Mouse (Mus musculus) myocyte (in vitro differentiated cells): ENCODE measurements at regions not wholly inside any gene's neighbourhood (a gene's known extent, or its start where the extent isn't known, plus 50 kb on each side); places are given as distances from the start of the nearest gene placed in this dataset.

ENCODE experiments used
- H3K27me3 ChIP-seq: one replicate; pipeline ENCODE4 v1.6.1; 2011; ENCODE audit not compliant: control insufficient read depth, insufficient read depth, insufficient read length
- H3K36me3 ChIP-seq: one replicate; pipeline ENCODE4 v1.6.1; 2011; ENCODE audit not compliant: control insufficient read depth, insufficient read depth
- H3K4me2 ChIP-seq: one replicate; pipeline ENCODE4 v1.6.1; 2011; ENCODE audit warnings: low read depth, control low read depth
- H3K4me3 ChIP-seq: one replicate; pipeline ENCODE4 v1.5.1; 2011; ENCODE audit warnings: mild to moderate bottlenecking, control low read depth, moderate library complexity
- H3K79me2 ChIP-seq: one replicate; pipeline ENCODE4 v1.6.1; 2011; ENCODE audit not compliant: control insufficient read depth, insufficient read depth
- H3ac ChIP-seq: one replicate; pipeline ENCODE4 v1.6.1; 2011; ENCODE audit not compliant: control insufficient read depth, insufficient read length
- CEBPB ChIP-seq: IDR thresholded peaks from 2 replicates; pipeline ENCODE4 v1.6.1; 2011; ENCODE audit warnings: mild to moderate bottlenecking, moderate library complexity; ENCODE audit not compliant: poor library complexity, insufficient read depth, severe bottlenecking
- E2F4 ChIP-seq: IDR thresholded peaks from one replicate; pipeline ENCODE4 v1.6.1; 2011; ENCODE audit warnings: mild to moderate bottlenecking, control low read depth, moderate library complexity; ENCODE audit not compliant: insufficient read depth
- MAX ChIP-seq: IDR thresholded peaks from one replicate; pipeline ENCODE4 v1.6.1; 2011; ENCODE audit warnings: low read depth, mild to moderate bottlenecking, control low read depth
- MYOD1 ChIP-seq, 3 experiments: IDR thresholded peaks; one replicate each; pipeline ENCODE4 v1.6.1; 2011; ENCODE audit warnings: control low read depth in 2 of 3, low read depth in 2 of 3, mild to moderate bottlenecking in 2 of 3, moderate library complexity in 1 of 3; ENCODE audit not compliant: insufficient read length in 2 of 3, control insufficient read depth in 1 of 3
- MYOG ChIP-seq, 3 experiments: IDR thresholded peaks; one replicate each; pipeline ENCODE4 v1.6.1; 2011; ENCODE audit warnings: control low read depth in 2 of 3, low read depth in 2 of 3, mild to moderate bottlenecking in 2 of 3; ENCODE audit not compliant: insufficient read length in 2 of 3, control insufficient read depth in 1 of 3, insufficient read depth in 1 of 3
- POLR2A ChIP-seq: IDR thresholded peaks from one replicate; pipeline ENCODE4 v1.6.1; 2011; ENCODE audit warnings: low read depth, mild to moderate bottlenecking, control low read depth, moderate library complexity; ENCODE audit not compliant: insufficient read length
- POLR2AphosphoS2 ChIP-seq: IDR thresholded peaks from one replicate; pipeline ENCODE4 v1.6.1; 2011; ENCODE audit warnings: low read depth, control low read depth; ENCODE audit not compliant: insufficient read length
- REST ChIP-seq: IDR thresholded peaks from one replicate; pipeline ENCODE4 v1.6.1; 2011; ENCODE audit warnings: mild to moderate bottlenecking, control low read depth, moderate library complexity; ENCODE audit not compliant: insufficient read depth, insufficient read length
- SRF ChIP-seq: IDR thresholded peaks from one replicate; pipeline ENCODE4 v1.6.1; 2011; ENCODE audit warnings: low read depth; ENCODE audit not compliant: control insufficient read depth, insufficient read length
- TCF12 ChIP-seq: IDR thresholded peaks from one replicate; pipeline ENCODE4 v1.6.1; 2011; ENCODE audit warnings: mild to moderate bottlenecking, control low read depth; ENCODE audit not compliant: poor library complexity, insufficient read depth, severe bottlenecking
- TCF3 ChIP-seq: IDR thresholded peaks from one replicate; pipeline ENCODE4 v1.6.1; 2011; ENCODE audit warnings: low read depth, control low read depth; ENCODE audit not compliant: insufficient read length
- USF1 ChIP-seq: IDR thresholded peaks from one replicate; pipeline ENCODE4 v1.6.1; 2011; ENCODE audit warnings: low read depth, mild to moderate bottlenecking, control low read depth, moderate library complexity

- no peak overlapping the region for H3K4me2 ChIP-seq
- no peak overlapping the region for H3ac ChIP-seq
- no peaks in the 10 kb centered on the region for H3K27me3 ChIP-seq
- no peaks in the 10 kb centered on the region for H3K36me3 ChIP-seq
- H3K79me2 ChIP-seq, result no peaks in the 10 kb centered on the region
- no peak overlapping the region for H3K4me3 ChIP-seq
- TF ChIP-seq TCF12 (no peak), POLR2AphosphoS2 (no peak), CEBPB (no peak), E2F4 (no peak), POLR2A (no peak), REST (no peak), MAX (no peak), TCF3 (no peak), MYOD1 (IDR thresholded peaks at IDR 0.05; ENCODE audit: control insufficient read depth in 1 of 3, insufficient read length in 2 of 3, low read depth in 2 of 3) (no peak), USF1 (no peak), SRF (no peak), MYOG (IDR thresholded peaks at IDR 0.05; ENCODE audit: control insufficient read depth in 1 of 3, insufficient read depth in 1 of 3, insufficient read length in 2 of 3, low read depth in 2 of 3) (no peak)
Observed at GRCm38 (mm10) chr8:87417466-87417865, 54.9 kb downstream of the Cbln1 start.

GRCm38 (mm10) chr8:87415051-87415630, 57.3 kb downstream of the Cbln1 start:
- Histone ChIP-seq H3K4me2 (no peak overlapping the region), H3K79me2 (no peaks in the 10 kb centered on the region), H3ac (no peak overlapping the region), H3K36me3 (no peaks in the 10 kb centered on the region), H3K4me3 (no peak overlapping the region), H3K27me3 (no peaks in the 10 kb centered on the region)
- TF ChIP-seq TCF3 (no peak), E2F4 (no peak), MYOD1 (IDR thresholded peaks at IDR 0.05; ENCODE audit: control insufficient read depth in 1 of 3, insufficient read length in 2 of 3, low read depth in 2 of 3) (no peak), USF1 (no peak), POLR2AphosphoS2 (no peak), SRF (no peak), MYOG (IDR thresholded peaks at IDR 0.05; ENCODE audit: control insufficient read depth in 1 of 3, insufficient read depth in 1 of 3, insufficient read length in 2 of 3, low read depth in 2 of 3) (no peak), MAX (no peak), TCF12 (no peak), CEBPB (no peak), REST (no peak), POLR2A (no peak)

GRCm38 (mm10) chr8:87389016-87389415, 83.4 kb downstream of the Cbln1 start:
- TF ChIP-seq TCF12, result no peak

GRCm38 (mm10) chr8:87383527-87384206, 88.7 kb downstream of the Cbln1 start:
- Histone ChIP-seq H3K27me3 (peaks cover 3% of the 10 kb centered on the region), H3K79me2 (no peaks in the 10 kb centered on the region), H3K4me3 (no peak overlapping the region), H3K36me3 (no peaks in the 10 kb centered on the region), H3K4me2 (no peak overlapping the region), H3ac (no peak overlapping the region)
- TF ChIP-seq TCF12 (no peak), POLR2AphosphoS2 (no peak), USF1 (no peak), POLR2A (no peak), MAX (no peak), REST (no peak), MYOD1 (IDR thresholded peaks at IDR 0.05; ENCODE audit: control insufficient read depth in 1 of 3, insufficient read length in 2 of 3, low read depth in 2 of 3) (no peak), SRF (no peak), E2F4 (no peak), MYOG (IDR thresholded peaks at IDR 0.05; ENCODE audit: control insufficient read depth in 1 of 3, insufficient read depth in 1 of 3, insufficient read length in 2 of 3, low read depth in 2 of 3) (no peak), TCF3 (no peak), CEBPB (no peak)

More at GRCm38 (mm10) chr8:87389016-87389415, 83.4 kb downstream of the Cbln1 start:
- no peak overlapping the region for H3K4me3 ChIP-seq
- no peaks in the 10 kb centered on the region for H3K79me2 ChIP-seq
- no peak overlapping the region for H3ac ChIP-seq
- no peak overlapping the region for H3K4me2 ChIP-seq
- H3K27me3 ChIP-seq, result no peaks in the 10 kb centered on the region
- no peaks in the 10 kb centered on the region for H3K36me3 ChIP-seq
